Mouse (Mus musculus) heart, postnatal 0 days (tissue): ENCODE measurements around the gene Cdkn1c.

Experiments
- CTCF ChIP-seq: IDR thresholded peaks from 2 replicates; pipeline ENCODE4 v1.5.1; 2016; ENCODE audit warnings: antibody characterized with exemption, control low read depth, low read depth
- EP300 ChIP-seq: IDR thresholded peaks from 2 replicates; pipeline ENCODE4 v1.6.1; 2016; ENCODE audit warnings: antibody characterized with exemption, low read depth

DNA sequence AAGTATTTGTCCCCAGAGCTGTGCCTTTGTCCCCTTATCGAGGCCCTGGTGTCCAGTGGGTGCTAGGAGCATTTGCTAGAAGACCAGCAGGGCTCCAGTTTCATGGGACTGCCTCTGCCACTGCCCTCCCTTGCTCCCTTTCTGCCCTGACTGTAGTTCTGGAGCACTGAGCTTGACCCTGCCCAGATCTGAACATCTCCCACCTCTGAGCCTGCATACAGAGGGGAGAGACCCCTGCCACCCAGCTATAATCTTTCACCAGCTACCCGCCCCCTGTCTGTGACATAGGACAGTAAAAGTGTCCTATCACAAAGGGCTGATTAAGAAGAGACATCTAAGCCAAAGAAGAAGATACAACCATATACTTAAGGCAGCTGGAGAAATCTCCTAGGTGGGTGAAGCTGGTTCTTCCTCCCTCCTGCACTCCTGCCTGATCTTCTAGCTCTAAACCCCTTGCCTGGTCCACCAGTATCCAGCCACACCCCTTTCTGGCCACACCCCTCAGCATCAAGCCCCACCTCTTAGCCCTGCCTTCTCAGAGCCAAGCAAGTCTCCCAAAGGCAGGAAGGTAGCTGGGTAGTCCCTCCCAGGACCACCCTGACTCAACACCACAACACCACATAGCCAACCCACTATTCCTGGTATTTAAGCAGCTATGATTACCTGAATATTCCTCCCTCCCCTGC, 31.9 kb downstream of the Cdkn1c start:
- TF ChIP-seq CTCF = no peak
- no peak for TF ChIP-seq EP300
